Mouse (Mus musculus): ENCODE measurements around the gene Traf1. TPM values are rescaled to one million over a fixed set of nuclear protein-coding genes. Genes with fewer than 3 reads are reported as not detected.
A peak's percentile ranks its signal among the peaks of the same experiment; 100 is the strongest.

The Traf1 gene
- total RNA-seq, 2 experiments from 2014 or later: 1.3 TPM; not detected in 1

DNA sequence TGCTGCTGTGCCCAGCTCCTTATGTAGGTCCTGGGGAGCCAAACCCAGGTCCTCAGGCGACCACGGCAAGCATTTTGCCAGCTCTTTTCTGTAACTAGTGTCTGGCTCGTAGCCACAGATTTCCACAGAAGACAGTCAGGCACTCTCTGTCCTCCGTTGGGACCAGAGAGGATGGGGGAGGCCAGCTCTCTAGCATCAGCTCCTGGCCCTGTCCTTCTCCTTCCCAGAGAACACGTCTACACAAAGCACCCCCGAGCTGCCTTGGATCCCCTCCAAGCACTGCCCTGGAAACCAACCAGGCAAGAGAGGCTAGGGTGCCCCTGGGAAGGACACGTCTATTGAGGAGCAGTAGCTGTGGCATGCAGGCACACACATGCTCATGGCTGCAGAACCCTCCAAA is 7.6 kb upstream of the Traf1 start:
- ATAC-seq (replicated peaks; ENCODE audit: poor library complexity): no peak

DNA sequence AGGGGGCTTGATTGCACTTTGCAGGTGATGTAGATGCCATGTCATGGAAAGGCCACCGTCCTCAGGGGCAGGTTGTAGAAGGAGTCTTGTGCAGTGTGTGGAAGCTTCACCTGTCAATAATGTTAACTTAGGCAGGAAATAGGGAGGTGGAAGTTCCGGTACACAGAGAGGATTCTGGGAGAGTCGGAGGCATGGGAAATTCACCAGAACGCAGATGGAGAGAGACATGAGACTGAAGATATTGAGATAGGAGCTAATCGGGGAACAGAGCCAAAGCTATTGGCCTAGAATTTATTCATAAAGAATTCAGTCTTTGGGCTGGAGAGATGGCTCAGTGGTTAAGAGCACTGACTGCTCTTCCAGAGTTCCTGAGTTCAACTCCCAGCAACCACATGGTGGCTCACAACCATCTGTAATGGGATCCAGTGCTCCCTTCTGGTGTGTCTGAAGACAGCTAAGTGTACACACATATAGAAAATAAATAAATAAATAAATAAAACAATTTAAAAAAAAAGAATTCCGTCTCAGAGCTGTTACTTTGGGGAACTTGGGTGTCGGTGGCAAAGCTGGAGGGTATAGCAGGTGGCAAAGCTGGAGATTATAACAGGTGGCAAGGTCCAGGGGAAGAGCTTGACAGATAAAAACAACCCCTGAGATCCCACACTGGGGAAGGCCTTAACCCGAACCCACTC is 4.8 kb upstream of the Traf1 start:
- ATAC-seq (replicated peaks; ENCODE audit: poor library complexity): no peak

DNA sequence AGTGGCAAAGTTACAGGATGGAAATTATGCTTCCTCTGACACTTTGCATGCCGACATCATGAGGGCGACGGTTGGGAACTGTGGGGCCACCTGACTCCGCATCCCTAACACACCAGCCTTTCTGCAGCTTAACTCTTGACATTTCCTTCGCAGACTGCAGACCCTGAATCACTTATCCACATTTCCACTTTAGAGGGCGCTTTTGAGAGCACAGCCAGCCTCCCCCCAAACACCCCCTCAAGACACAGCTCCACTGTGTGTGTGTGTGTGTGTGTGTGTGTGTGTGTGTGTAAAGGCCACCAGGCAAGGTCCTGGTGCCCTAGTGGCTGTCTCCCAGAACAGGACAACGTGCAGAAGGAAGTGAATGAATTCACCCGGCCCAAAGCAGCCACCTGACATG is 4.2 kb upstream of the Traf1 start:
- ATAC-seq (replicated peaks; ENCODE audit: poor library complexity): no peak

DNA sequence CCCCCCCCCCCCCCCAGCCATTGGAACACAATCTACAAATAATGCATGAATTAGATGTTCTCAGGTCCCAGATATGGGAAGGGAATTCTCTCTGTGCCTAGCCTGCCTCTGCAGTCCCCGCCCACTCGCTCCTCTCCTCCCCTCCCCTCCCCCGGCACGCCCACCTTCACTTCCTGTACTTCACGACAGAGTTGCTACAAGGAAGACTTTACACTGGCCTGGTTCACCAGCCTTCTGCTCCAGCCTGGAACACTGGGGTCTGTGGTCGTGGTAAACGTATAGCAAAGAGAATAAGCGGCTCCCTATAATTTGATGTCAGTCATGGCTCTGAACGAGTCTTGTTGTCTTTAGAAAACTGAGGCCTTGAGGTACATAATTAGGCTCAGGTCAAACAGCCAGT is 3.7 kb upstream of the Traf1 start:
- peak; percentile 64 for ATAC-seq (replicated peaks; ENCODE audit: poor library complexity)

DNA sequence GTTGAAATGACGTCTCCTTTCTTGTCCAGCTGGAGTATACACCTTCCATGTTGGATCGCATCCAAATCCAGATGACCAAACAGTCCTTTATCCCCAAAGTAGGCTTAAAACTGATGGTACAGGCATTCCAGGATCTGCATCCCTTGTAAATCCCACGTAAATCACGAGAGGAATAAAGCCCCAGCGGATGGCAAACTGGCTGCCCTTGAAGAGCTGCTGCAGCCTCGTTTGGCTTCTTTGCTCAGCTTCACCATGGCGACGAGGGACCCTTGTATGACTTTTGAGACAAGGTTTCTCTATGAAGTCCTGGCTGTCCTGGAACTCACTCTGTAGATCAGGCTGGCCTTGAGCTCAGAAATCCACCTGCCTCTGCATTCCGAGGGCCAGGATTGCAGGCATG is 3.1 kb upstream of the Traf1 start:
- no peak for ATAC-seq (replicated peaks; ENCODE audit: poor library complexity)

DNA sequence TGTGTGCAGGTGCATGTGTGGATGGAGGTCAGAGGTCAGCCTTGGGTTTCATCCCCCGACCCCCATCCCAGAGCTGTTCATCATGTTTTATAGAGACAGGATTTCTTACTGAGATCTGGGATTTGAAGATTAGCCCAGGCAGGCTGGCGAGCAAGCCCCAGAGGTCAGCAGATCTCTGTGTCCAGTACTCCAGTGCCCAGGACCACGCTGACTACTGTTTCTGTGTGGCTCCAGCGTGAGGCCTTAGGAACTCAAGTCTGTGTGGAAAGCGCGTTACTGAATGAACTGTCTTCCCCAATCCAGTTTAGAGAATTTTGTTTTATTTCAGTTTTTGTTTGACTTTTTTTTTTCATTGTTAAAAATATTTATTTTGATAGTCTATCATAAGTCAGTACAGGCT is 2.7 kb upstream of the Traf1 start:
- ATAC-seq (replicated peaks; ENCODE audit: poor library complexity): no peak

DNA sequence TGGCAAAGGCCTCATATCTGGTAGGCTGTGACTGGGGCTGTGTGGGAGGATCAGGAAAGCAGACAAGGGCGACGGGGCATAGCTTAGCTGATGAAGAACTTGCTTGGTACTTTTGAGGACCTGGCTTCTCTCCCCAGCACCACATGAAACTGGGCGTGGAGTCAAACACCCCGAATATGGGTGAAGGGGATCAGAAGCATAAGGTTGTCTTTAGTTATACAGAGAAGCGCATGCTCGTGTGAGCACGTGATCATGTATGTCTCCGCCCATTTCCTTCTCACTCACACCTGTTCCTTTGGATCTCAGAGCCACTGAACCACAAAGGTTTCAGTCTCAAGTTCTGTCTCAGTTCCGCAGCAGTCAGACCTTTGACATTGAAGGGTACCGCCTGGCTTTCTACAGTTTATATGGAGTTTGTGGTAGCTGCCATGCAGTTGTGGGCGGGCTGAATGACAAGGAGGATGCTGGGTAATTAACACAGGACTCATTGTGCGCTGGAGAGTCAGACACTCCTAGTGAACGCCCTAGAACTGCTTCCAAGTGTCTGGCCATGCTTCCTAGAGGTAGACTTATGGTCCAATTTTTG is 1.9 kb upstream of the Traf1 start:
- ATAC-seq (replicated peaks; ENCODE audit: poor library complexity): peak; percentile 66

DNA sequence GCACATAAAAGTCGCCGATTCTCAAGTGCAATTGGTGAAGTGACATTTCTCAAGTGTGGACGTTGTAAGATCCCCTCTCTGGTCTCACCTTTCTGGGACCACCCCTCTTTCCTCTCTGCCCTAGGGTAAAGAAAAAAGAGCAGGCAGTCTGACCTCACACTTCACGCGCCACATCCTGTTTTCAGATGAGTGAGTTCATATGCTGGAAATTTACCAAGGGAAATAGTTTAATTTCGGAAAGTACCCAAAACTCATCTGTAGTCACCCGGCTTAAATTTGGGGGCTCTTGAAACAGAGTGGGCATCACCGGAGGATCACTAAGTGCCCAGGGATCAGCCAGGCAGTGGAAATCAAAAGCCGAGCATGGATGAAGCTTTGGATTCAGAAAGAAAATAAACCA is 1.3 kb upstream of the Traf1 start:
- ATAC-seq (replicated peaks; ENCODE audit: poor library complexity): no peak

DNA sequence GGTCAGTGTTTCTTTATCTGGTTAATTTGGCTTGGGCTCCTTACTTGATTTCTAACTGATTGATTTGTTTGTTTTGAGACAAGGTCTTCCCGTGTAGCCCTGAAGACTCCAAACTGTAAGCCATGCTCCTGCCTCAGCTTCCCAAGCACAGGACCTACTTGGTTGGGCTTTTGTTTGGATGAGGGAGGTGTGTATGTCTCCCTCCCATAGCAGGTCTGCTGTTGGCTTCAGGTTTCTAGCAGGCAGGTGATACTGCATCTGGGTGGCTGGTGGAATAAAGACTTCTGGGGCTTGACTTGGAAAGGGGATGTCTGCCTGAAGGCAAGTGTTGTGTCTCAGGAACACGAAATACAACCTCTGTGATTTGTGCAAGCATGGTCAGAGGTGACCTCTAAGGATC is 639 bp upstream of the Traf1 start:
- no peak for ATAC-seq (replicated peaks; ENCODE audit: poor library complexity)

DNA sequence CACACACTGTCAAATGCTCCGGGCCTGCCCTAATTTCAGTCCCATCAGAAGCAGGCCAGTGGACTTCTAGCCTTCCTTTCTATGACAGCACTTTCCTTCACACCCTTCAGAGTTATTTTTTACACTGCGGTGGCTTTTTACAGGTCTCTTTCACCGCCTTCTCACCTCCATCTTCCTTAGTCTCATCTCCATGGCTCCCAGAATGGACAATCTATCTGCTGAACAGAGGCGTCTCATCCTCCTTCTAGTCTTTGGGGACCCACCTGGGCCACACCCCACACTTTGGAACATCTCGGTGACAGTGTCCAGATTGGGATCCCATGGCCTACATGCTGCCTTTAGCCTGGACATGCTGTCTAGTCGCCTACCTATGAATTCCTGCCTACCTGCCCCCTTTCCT is 606 bp downstream of the Traf1 start:
- ATAC-seq (replicated peaks; ENCODE audit: poor library complexity): no peak

DNA sequence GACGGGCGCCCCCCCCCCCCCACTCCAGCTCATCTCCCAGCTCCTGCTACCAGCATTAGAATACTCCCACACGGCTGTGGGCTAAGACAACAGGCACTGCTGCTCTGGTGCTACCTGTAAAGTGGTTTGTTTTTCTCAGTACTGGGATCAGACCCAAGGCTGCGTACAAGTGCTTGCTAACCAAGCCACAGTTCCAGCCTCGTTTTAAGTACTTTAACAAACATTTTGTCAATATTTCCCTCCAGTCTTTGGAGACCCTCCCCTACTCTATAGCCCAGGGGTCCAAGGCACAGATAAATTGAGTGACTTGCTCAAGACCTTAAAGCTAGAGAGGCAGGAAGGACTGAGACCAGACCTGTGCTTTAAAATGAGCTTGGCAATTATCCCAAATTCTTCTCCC is 1.1 kb downstream of the Traf1 start:
- ATAC-seq (replicated peaks; ENCODE audit: poor library complexity): no peak

DNA sequence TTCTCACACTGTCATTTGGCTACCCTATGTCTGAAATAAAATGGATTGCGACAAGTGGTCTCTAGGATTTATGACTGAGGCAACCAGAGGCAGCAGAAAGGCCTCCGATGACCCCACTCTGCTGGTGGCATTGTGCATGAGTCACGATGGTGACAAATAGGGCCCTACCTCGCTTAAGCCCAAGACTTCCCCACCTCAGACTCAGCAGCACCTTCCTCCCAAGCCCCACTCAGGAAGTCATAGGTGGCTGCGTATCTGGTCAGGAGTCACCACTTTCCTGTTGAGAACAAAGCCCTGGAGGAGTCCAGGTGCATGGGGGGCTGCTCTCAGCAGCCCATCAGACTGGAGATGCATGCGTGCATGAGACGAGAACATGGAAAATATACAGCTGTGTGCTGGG is 3.0 kb downstream of the Traf1 start:
- peak; percentile 30; the same call in 1 of the 2 replicates for ATAC-seq (replicated peaks; ENCODE audit: poor library complexity)

DNA sequence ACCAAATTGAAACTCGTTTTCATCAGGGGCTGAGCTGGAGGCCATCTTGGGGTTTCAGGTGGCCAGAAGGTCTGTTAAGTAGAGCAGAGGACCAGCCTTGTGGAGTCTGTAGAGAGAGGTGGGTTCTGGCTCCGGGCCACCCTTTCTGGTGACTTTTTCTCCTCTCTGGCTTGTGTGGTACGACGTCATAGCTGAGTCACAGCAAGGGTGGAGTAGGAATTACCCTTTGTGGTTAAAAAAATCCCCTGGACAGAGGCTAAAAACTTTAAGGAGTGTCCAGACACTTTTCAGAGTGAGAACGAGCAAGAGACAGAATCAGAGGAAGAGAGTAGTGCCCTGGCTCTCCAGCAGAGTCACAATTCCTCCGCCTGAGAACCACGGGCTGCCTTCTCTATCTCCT is 3.5 kb downstream of the Traf1 start:
- ATAC-seq (replicated peaks; ENCODE audit: poor library complexity): no peak

DNA sequence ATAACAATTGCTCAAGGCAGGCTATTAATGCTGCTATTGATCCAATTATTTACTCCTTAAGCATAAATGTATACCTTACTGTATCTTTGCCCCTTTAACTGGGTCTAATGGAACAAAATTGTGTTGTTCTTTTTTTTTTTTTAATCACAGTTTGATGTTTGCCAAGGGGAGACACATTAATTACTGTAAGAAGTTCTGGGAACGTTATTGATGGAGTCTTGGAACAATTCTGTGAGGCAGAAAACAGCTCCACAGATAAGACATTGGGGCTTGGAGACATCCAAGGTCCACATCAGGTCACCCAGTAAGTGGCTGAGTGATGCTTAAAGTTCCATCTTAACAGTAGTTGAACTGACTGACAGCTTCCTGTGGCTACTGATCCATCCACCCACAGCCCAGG is 4.2 kb downstream of the Traf1 start:
- ATAC-seq (replicated peaks; ENCODE audit: poor library complexity): no peak

DNA sequence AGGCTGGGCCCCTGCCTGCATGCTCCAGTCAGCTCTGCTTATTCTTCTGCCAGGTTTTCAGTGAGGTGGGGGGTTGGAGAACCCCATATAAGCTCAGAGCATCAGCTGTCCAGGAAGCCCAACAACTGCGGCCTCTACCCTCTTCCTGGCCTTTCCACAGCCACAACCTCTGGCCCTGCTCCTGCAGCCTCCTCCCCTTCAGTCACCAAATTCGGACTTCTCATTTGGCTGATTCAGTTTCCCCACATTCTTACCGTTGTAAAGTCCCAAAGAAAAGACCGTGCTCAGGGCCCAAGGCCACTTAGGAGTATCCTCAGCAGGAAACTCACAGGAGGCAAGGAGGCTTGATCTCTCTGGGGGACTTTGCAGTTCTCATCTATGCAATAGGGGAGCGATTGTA is 4.6 kb downstream of the Traf1 start:
- ATAC-seq (replicated peaks; ENCODE audit: poor library complexity): no peak

DNA sequence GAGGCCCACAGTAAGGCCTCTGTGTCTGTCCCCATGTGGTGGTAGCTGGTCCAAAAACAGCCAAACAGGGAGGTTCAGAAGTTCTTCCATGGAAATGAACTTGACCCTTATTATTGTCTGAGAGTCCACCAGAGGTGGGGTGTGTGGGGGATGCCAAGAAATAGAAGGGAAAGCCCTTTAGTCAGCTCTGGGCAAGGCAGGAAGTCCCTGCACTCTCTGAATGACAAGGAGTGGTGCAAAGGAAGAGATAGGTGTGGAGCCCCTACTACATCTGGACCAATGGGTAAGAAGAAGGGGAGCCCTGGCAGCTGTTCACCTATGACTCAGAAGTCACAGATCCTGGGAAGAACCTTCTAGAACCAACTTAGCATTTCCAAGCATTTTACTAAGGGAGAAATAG is 7.2 kb downstream of the Traf1 start:
- no peak for ATAC-seq (replicated peaks; ENCODE audit: poor library complexity)

DNA sequence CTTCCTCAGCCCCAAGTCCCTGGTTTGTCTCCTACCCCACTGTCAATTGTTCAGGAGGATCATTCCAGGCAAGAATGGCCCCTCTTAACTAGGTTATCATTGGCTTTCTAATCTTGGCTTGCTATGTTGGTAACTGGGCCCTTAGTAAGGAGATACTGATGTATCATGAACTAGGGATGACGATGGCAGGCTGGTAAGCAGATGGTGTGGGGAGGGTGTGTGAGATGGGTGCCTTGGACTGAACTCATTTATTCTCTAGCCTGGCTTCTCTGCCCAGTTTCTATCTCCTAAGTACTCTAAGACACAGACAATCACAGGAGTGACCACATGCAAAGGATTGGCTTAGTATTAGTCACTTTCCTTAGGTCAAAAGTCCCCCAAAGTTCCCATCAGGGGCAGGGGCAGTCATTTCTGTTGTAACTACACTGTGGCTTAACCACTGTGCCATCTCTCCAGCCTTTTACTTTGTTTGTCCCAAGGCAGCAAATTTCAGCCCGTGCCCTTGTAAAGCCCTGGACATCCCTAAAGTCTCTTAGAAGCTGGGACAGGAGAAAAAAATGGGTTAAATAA is 7.9 kb downstream of the Traf1 start:
- no peak for ATAC-seq (replicated peaks; ENCODE audit: poor library complexity)

DNA sequence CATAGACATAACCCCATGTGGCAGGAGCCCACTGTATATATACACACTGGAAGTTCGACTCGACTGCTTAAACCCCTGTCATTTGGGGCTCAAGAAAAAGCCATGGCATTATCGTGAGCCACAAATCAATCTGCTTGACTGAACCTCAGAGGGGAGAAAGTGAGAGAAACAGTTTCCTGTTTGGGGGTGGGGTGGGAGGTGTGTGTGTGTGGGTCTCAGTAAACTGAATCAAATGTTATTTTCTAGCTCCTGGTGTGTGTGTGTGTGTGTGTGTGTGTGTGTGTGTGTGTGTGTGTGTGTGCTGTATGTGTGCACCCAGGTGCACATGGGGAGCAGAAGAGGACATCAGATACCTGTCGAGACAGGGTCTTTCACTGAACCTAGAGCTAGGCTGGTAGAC is 8.6 kb downstream of the Traf1 start:
- no peak for ATAC-seq (replicated peaks; ENCODE audit: poor library complexity)

DNA sequence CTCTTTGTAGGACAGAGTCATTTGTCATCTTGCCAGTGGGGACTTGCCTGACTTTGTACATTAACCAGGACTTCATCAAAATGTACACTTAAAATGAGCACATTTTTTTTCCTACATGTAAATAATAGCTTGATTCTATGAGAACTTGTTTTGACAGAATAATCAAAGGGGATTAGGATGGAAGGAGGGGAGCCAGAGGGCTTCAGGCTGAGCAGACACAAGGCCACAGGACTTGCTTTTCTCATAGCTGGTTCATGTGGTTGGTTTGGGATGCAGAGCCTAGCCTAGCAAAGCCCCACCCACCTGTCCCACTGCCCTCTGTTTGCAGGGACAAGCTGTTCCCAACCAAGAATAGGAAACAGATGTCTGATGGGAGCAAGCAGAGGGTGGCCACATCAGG is 10.1 kb downstream of the Traf1 start:
- ATAC-seq (replicated peaks; ENCODE audit: poor library complexity): no peak

DNA sequence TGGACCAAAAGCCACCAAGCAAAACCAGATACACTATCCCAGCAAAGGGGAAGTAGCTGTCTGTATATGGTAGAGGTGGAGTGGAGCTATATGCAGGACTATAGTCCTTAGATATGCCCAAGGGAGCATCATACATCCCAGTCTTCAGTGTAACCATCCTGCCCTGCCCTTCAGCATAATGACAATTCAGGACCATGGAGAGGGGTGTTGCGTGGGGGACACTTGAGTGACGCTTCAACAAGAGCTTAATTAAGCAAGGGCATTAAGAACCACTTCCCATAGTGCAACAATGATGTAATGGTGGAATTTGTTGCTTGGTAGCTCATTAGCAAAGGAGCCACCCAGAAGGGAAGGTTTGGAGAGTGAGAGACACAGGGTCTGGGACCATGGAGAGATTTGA is 12.9 kb downstream of the Traf1 start:
- ATAC-seq (replicated peaks; ENCODE audit: poor library complexity): peak; percentile 56

DNA sequence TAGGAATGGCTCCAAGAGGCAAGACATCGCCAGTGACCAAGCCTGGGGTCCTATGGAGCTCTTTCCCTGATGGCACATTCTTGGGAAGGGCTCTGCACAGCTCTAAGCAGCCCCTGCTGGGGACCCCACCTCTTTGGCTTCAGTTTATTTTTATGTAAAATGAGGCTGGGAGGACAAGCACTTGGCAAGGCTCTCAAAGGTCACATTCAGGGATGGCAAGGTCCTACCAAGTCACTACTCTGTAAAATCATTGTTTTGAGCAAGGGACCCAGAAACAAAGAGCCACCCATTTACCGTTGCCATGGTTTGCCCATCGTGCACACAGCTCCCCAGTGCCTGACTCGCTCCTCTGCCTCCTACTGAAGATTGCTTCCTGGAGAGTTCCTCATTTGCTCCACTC is 15.5 kb downstream of the Traf1 start:
- peak; percentile 24; the same call in 1 of the 2 replicates for ATAC-seq (replicated peaks; ENCODE audit: poor library complexity)

DNA sequence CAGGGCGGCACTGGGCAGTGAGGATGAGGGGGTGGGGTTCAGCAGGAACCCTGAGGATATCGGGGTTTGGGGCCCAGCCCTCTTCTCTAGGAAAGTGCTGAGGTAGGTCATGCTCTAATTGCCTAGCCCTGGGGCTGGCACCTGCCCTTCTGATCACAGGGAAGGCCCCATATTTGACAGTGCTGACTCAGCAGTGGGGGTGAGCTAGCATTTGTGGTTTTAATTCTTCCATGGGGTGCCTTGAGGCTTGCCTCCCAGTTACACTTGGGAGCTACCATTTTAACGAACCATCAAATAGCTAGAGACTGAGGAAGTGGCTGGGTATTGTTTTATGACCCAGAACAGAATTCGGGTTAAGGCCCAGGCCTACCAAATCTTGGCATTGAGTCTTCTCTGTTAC is 16.0 kb downstream of the Traf1 start:
- no peak for ATAC-seq (replicated peaks; ENCODE audit: poor library complexity)

DNA sequence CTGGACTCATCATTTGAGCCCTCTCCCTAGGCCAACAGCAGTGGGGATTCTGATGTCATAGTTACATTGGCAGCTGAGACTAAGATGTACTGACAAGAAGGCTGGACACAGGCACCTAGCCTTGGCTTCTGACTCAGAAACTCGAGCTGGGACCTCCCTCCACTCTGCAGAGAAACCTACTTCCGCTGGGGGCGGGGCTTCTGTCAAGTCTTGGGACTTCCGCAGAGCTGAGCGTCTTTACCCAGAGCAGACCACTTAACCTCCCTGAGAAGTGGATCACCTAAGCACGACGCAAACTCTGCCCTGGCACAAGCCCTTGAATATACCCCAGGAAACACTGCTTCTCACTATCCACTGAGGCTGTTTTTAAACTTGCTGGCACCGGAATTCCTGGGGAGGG is 16.8 kb downstream of the Traf1 start:
- ATAC-seq (replicated peaks; ENCODE audit: poor library complexity): peak; percentile 74

Data from megakaryocyte progenitor cell, adult 5-6 weeks (primary cell).